Mouse (Mus musculus) brain, adult 2 months (tissue): ENCODE data around the gene Sec23b.

Source experiments
- DNase-seq: peaks from one replicate; pipeline ENCODE4 v3.0.0; 2011; ENCODE audit warnings: low read depth, low spot score

Gene Sec23b

GRCm38 (mm10) chr2:144601576-144601975 is 45.5 kb downstream of the Sec23b start:
- no peak for DNase-seq

GRCm38 (mm10) chr2:144613956-144614355 is 57.9 kb downstream of the Sec23b start:
- DNase-seq: no peak

GRCm38 (mm10) chr2:144617074-144617874 is 61.2 kb downstream of the Sec23b start:
- no peak for DNase-seq

- peak; percentile 59 for DNase-seq
These were observed 65.5 kb downstream of the Sec23b start for GRCm38 (mm10) chr2:144621491-144621890.

GRCm38 (mm10) chr2:144633551-144633950 is 77.5 kb downstream of the Sec23b start:
- no peak for DNase-seq

- no peak for DNase-seq
These were observed 78.2 kb downstream of the Sec23b start for GRCm38 (mm10) chr2:144634231-144634630.

- peak; percentile 36 for DNase-seq
These were observed 78.7 kb downstream of the Sec23b start for GRCm38 (mm10) chr2:144634729-144635128.

GRCm38 (mm10) chr2:144635644-144636320 is 79.8 kb downstream of the Sec23b start:
- DNase-seq: peak; percentile 85

- no peak for DNase-seq
These were observed 81.2 kb downstream of the Sec23b start for GRCm38 (mm10) chr2:144637204-144637603.

- DNase-seq: no peak
These were observed 81.8 kb downstream of the Sec23b start for GRCm38 (mm10) chr2:144637671-144638395.

- peak; percentile 68 for DNase-seq
These were observed 82.7 kb downstream of the Sec23b start for GRCm38 (mm10) chr2:144638719-144639118.

- no peak for DNase-seq
These were observed 84.1 kb downstream of the Sec23b start for GRCm38 (mm10) chr2:144640101-144640500.
